Mouse (Mus musculus) right cerebral cortex, postnatal 10 days (tissue): ENCODE results near the gene Rabl6.

Source experiments
- DNase-seq, 2 experiments: peaks; one replicate each; pipeline ENCODE4 v3.0.0; 2021; ENCODE audit warnings: low spot score in 2 of 2

Rabl6 gene

DNA sequence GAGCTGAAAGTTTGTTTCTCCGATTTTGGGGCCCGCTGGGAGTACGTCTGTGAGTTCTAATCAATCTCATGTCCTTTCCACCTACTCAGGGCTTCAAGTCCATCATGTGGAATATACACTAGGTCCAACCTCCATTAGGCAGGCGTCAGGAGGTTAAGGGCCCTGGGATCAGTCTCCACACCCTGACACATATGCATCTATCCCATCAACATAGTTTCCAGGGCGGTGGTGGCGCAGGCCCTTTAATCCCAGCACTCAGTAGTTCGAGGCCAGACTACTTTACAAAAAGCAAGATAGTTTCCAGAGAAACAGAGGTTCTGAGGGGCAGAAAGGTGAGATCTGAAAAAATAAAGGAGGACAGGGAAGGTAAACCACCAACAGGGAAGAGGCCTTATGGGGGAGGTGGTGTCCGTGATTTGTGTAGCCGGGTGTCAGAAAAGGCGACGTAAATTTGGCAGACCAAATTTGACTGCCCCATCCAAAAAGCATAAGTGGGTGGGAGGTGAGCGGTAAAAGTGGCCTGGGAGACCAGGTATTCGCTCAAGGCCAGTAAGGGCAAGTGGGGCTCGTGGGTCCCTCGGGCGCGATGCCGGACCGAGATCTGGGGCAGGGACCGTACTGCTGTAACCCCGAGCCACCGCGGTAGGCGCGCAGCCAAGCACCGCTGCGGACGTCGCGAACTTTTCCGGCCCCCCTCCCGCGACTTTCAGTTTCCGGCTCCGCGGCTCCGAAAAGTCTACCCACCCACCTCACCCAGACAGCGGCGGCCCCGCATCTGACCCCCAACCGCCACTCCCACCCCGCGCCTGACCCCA, 62.1 kb downstream of the Rabl6 start:
- DNase-seq = no peak

DNA sequence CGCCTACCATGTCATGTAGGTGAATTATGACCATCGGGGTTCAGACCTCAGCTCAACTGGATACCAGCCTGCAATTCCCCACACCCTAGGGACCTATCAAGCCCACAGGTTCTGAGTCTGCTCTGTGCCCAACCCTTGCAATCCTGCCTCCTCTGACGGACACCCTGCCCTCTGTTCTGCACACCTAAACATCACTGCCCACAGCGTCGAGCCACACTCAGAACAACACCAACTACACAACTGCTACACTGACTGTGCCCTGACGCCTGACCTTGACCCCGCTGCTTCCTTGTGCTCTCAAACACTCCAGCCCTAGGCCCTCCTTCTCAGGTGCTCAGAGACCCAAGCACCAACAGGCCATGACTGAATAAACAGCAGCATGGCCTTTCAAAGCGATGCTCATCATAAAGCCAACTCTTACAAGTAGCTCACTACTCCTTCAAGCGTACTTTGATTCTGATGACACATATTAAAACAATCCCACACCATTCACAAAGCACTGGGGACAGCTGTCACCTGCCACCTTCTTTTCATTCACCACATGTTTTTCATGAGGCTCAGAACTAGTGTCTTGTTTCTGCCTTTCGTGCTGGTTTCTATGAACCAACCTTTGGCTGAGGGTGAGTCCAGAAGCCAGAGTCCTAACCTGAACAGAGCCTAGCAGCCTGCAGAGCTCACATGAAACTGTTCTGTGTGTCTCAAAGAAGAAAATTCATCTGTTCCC, 66.5 kb downstream of the Rabl6 start:
- no peak for DNase-seq

DNA sequence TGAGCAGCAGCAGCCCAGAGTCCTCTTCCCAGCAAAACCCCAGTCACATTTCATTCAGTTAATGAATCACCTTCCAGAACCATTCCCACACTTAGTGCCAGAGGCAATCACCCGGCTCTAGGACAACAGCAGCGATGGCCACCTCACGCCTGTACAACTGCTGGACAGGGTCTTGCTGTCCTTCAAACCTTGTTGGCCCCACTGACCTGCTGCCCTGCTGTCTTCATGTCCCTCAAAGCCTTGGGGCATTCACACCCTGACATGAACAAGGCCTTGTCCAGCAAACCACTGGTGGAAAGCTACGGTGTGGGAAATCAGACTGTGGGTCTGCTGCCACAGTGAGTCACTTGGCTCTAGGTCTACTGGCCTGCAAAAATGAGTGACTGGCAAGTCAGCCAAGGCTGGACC, 67.8 kb downstream of the Rabl6 start:
- no peak for DNase-seq

DNA sequence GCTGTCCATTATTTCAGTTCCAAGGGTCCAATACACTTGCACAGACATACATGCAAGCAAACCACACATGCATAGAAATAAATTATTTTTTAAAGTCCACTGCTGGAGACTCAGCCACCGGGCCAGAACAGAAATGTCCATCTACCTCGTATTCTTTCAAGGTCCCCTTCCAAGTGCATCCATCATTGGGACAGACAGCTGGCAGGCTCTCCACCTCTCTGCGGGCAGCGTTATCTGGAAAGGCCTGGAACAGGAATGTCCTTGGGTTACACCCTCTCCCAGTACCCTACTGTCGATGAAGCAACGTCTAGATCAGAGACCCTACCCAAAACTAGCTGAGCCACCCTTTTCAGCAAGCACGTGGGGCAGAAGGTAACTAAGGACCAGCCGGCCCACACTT, 71.8 kb downstream of the Rabl6 start:
- DNase-seq = no peak

DNA sequence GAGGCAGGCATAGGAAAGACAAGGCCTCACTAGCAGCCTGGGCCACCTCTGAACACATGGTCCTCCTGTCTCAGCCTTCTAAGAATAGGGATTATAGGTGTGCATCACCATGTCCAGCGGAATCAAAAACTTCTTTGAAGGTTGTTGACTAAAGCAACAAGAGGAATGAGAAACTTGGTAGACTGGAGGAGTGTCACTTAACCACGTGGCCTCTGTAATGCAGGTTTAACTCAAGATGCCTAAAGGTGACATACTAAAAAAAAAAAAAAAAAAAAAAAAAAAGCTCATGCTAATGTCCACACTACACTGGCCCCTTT, 73.5 kb downstream of the Rabl6 start:
- no peak for DNase-seq

DNA sequence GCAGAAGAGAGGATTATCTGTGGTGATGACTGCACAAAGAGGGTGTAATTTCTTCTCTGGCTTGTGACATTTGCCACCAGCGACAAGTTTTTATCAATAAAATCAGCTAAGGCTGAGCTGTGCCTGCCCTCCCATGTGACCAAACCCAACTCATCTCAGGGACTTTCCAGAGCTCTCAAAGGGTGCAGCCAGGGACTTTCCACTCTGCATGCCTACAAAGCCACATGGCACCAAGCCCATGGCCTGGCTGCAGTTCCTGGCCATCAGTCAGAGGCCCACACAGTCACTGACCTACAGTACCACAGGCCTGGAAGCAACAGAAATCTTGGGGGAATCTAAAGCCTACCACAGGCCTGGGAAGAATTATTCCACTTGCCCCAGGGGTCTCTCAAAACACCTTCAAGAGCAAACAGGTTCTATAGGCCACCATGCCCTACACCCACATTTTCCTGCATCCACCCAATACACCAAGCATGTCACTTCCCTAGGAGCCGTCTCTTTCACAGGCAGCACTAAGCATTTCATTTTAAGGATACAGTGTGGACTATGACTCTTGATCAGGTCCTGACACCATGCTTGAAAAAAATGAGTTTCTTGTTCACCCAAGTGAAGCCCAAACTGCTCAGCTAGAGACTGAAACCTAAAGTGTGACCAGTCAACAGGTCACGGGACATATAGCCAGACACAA, 74.0 kb downstream of the Rabl6 start:
- DNase-seq = peak; percentile 53 to 55

DNA sequence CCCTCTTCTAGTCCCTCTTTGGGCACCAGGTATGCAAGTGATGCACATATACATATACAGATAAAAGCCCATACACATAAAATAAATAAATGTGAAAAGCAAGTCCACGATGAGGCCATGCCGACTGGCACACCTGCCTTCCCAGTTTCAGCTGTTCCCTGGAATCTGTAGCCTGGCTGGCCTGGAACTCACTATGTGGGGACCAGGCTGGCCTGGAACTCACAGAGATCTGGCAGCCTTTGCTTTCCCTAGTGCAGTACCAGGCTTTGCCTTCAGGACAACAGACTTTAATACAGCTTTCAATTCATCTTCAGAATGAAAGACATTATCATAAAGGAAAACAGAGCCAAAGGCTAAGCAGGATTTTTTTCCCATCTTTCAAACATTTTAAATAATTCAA, 74.6 kb downstream of the Rabl6 start:
- no peak for DNase-seq
